Mouse (Mus musculus): ENCODE results near the gene Asic1.

The Asic1 gene

GRCm38 (mm10) chr15:99703104-99703503, 32.9 kb downstream of the Asic1 start:
- peak in 1 of 2 experiments; percentile 30 for DNase-seq

DNA sequence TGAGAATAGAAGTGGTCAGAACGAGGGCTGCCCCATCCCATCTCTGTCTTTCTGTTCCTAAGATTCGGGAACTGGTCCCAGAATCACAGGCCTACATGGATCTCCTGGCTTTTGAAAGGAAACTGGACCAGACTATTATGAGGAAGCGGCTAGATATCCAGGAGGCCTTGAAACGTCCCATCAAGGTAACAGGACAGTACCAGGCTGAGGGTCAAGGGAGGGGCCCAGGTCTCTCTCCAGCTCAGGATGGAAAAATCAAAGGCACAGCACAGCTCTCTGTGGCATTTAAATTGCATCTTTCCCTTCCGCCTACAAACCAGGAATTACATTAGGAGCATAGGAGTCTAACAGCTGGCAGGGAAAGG, 33.5 kb downstream of the Asic1 start:
- no peak for DNase-seq

GRCm38 (mm10) chr15:99704041-99704681, 34.0 kb downstream of the Asic1 start:
- peak; percentile 30 to 56 for DNase-seq

DNA sequence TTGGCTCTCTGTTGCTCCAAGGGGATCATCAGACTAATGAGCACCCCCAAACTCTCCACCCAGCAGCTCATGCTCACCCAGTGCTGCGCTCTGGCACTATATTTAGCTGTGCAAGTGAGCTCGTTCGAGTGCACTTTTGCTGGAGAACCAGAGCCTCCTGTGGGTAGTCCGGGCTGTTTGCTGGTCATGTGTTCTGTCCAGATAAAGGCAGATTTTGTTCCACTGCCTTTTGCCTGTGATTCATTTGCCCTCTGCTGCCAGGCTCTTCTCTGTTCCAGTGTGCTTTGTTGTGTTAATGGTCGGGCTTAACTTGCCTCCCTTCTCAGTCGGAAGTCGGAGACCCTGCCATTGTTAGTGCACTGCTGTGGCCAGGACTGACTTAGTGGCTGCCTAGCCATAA, 34.7 kb downstream of the Asic1 start:
- DNase-seq: peak in 1 of 2 experiments; percentile 30

DNA sequence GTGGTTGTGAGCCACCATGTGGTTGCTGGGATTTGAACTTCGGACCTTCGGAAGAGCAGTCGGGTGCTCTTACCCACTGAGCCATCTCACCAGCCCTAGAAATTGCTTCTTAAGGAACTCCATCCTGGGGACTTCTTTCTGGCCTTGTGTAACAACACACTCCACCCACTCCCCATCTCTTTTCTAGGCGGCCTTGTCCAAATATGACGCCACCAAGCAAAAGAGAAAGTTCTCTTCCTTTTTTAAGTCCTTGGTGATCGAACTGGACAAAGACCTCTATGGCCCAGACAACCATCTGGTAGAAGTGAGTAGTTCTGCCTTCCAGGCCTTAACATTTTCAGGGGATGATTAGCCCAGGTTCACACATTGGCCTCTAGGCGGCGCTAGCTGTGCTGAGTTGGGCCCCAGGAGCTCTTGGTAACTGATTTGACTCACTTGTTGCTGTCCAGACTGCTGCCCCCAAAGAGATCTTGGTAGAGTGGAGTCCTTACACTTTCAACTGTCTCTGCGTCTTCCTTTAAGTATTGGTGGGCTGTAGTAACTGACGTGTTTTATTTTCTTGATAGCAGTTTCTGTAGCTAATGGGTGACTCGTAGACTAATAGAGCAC, 35.4 kb downstream of the Asic1 start, which contains the start of gene Gm17349:
Gene Gm17349 (minus strand): TSS at position 51 of the 609 bp plus-strand sequence.
- peak; percentile 72 to 81 for DNase-seq

- no peak for DNase-seq
Observed at GRCm38 (mm10) chr15:99708176-99708575, 38.0 kb downstream of the Asic1 start.

GRCm38 (mm10) chr15:99710221-99711190, 40.3 kb downstream of the Asic1 start:
- no peak for DNase-seq

DNA sequence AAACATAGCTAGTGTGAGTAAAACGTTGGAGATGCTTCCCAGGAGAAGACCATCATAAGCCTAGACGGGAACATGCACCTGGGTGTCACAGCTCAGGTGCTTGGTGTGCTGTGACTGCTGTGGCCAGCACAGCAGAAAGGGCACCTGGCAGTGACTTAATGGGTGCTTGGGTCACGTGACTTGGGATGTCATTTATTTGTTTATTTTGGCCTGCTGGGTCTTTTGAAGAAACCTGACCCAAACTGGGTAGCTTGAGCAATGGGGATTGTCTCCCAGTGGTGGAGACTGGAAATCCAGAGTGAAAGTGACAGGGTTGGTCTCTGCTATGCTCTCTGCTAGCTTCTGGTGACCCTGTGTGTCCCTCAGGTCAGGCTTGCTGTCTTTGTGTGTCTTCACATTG, 41.3 kb downstream of the Asic1 start:
- no peak for DNase-seq

- DNase-seq: peak in 1 of 2 experiments; percentile 23
Observed at GRCm38 (mm10) chr15:99712666-99713559, 42.7 kb downstream of the Asic1 start.

DNA sequence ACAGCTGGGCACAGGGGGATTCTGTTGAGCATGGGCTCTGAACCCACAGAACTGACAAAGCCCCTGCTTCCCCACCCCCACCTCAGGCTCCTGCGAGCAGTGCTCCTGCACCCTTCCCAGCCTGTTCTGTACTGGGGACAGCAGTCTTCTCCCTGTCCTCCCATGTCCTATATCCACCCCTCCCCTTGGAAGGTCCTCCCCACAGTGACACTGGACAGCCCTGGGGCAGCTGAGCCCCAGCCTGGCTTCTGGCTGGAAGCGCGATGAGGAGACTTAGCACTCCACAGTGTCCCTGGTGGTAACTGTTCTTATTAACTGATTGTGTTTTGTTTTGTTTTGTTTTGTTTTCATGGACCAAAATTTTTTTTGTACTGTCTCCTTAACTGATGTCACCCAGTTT, 43.4 kb downstream of the Asic1 start:
- no peak for DNase-seq

GRCm38 (mm10) chr15:99714206-99714605, 44.0 kb downstream of the Asic1 start:
- DNase-seq: peak in 1 of 2 experiments; percentile 21

DNA sequence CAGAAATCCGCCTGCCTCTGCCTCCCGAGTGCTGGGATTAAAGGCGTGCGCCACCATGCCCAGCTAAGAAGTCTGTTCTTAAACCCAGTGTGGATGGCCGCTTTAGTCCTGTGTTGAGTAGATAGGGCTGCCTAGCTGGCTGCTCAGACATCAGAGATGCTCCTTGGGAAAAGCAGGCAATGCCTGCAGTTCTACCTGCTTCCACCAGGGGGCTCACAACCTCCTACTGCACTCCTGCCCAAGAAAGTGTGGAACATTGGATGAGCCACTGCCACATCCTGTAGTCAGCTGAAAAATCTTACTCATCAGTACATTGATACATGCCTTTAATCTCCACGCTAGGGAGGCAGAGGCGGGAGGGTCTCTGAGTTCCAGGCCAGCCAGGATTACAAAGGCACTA, 44.7 kb downstream of the Asic1 start:
- DNase-seq: peak; percentile 90 to 92

DNA sequence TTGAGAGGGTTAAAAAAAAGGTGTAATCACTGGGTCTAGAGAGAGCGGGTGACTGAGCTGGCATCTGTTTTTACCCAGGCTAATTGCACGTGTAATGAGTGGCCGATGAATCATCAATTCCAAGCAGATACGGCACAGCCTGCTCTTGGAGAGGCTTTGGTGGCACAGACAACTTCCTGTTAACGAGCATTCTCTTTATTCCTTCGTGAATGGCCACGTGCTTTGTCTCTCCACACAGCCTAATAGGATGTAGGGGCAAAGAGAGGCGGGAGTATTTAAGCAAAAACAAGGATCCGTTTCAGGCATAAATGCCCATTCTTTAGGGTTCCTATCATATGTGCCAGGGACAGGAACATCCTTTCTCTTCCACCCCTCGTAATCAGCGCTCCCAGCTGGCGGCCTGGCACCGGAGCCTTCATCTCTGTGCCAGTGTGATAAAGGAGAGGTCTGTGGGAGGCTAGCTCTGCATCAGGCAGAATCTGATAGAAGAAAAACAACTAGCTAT, 45.2 kb downstream of the Asic1 start:
- DNase-seq: peak; percentile 61 to 71

GRCm38 (mm10) chr15:99715982-99716746, 46.0 kb downstream of the Asic1 start:
- DNase-seq: peak; percentile 36 to 40

GRCm38 (mm10) chr15:99716814-99717213, 46.6 kb downstream of the Asic1 start:
- DNase-seq: peak; percentile 43 to 48

DNA sequence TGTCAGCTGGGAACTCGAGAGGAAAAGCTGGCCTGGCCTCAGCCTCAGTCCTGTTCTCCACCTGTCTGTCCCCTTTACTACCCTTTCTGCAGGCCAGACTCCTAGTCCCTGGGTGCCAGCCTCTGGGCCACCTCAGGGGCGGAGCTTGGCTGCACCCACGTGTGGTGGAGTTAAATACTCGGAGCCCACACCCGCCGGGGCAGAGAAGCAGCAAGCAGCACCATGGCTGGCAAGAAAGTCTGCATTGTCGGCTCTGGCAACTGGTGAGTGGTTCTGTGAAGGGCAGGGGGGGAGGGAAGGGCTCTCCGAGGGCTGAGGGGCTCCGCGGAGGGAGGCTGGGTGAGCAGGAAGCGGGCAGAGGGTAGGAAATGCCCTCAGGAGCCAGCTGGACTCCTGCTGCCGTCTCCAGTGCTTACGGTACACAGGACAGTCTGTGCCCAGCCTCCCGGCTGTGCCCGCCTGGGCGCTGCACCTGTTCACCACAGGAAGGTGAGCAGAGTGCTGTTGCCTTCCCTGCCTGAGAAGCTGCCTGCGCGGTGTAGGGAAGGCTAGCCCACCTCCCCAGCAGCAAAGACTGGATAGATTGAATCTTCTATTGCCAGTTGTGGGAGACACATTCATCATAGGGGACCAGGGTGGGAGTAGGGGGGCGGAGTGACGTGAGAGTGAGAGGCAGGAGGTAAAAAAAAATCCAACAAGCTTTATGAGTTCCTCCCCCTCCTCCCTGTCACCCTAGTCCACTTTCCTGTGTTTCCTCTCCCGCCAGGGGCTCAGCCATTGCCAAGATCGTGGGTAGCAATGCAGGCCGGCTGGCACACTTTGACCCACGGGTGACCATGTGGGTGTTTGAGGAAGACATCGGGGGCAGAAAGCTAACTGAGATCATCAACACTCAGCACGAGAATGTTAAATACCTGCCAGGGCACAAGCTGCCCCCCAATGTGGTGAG, 47.5 kb downstream of the Asic1 start, which contains the start of gene Gpd1:
Gene Gpd1 (plus strand): TSS at position 130 of the 949 bp plus-strand sequence.
- peak; percentile 86 to 92 for DNase-seq

GRCm38 (mm10) chr15:99718461-99719021, 48.4 kb downstream of the Asic1 start:
- DNase-seq: peak; percentile 67 to 68

- no peak for DNase-seq
Observed at GRCm38 (mm10) chr15:99719865-99720264, 49.7 kb downstream of the Asic1 start.

- peak in 1 of 2 experiments; percentile 38 for DNase-seq
Observed at GRCm38 (mm10) chr15:99721921-99722743, 52.0 kb downstream of the Asic1 start.
